Mouse (Mus musculus) bone marrow macrophage, adult 2 months (primary cell): ENCODE measurements around the gene Kif3a. TPM values are rescaled to one million over a fixed set of nuclear protein-coding genes. Genes with fewer than 3 reads are reported as not detected.

Source experiments
- H3K27ac ChIP-seq: 2 replicates; pipeline ENCODE4 v1.5.1; 2012; ENCODE audit warnings: low read depth, low read length; ENCODE audit not compliant: insufficient read depth
- H3K4me1 ChIP-seq: 2 replicates; pipeline ENCODE4 v1.6.1; 2012; ENCODE audit warnings: low read length; ENCODE audit not compliant: control insufficient read depth, insufficient read depth
- H3K4me3 ChIP-seq: 2 replicates; pipeline ENCODE4 v1.5.1; 2012; ENCODE audit warnings: mild to moderate bottlenecking, low read length, moderate library complexity; ENCODE audit not compliant: insufficient read depth
- CTCF ChIP-seq: IDR thresholded peaks from 2 replicates; pipeline ENCODE4 v1.5.1; 2012; ENCODE audit warnings: low read depth, mild to moderate bottlenecking, low read length, moderate library complexity
- POLR2A ChIP-seq: IDR thresholded peaks from 2 replicates; pipeline ENCODE4 v1.6.1; 2012; ENCODE audit warnings: mild to moderate bottlenecking, low read depth, low read length, borderline replicate concordance
- polyA plus RNA-seq: library from polyadenylated mRNA; stranded (reverse); fragments of >200 nt; gene quantifications from 2 replicates; pipeline ENCODE4 v1.2.4, GENCODE M21; 2012; ENCODE audit not compliant: missing spikeins, insufficient read depth, insufficient read length

Kif3a gene
- polyA plus RNA-seq, result 30.3 and 31.9 TPM in 2 replicates

- Histone ChIP-seq H3K4me3 (peak within 1 kb of the TSS; percentile 92), H3K27ac (peak within 1 kb of the TSS; percentile 79), H3K4me1 (peaks cover 31% of the 10 kb centered on the region)
- no peak for TF ChIP-seq POLR2A
- no peak for TF ChIP-seq CTCF
Measured at GRCm38 (mm10) chr11:53567224-53568014, at the start of gene Kif3a. Gene Kif3a, plus strand, starts transcription at chr11:53567379.

GRCm38 (mm10) chr11:53518759-53519158, 48.4 kb upstream of the Kif3a start:
- peaks cover 13% of the 10 kb centered on the region for H3K4me1 ChIP-seq
- TF ChIP-seq POLR2A (no peak), CTCF (no peak)
- H3K4me3 ChIP-seq, result no peak overlapping the region
- no peak overlapping the region for H3K27ac ChIP-seq

DNA sequence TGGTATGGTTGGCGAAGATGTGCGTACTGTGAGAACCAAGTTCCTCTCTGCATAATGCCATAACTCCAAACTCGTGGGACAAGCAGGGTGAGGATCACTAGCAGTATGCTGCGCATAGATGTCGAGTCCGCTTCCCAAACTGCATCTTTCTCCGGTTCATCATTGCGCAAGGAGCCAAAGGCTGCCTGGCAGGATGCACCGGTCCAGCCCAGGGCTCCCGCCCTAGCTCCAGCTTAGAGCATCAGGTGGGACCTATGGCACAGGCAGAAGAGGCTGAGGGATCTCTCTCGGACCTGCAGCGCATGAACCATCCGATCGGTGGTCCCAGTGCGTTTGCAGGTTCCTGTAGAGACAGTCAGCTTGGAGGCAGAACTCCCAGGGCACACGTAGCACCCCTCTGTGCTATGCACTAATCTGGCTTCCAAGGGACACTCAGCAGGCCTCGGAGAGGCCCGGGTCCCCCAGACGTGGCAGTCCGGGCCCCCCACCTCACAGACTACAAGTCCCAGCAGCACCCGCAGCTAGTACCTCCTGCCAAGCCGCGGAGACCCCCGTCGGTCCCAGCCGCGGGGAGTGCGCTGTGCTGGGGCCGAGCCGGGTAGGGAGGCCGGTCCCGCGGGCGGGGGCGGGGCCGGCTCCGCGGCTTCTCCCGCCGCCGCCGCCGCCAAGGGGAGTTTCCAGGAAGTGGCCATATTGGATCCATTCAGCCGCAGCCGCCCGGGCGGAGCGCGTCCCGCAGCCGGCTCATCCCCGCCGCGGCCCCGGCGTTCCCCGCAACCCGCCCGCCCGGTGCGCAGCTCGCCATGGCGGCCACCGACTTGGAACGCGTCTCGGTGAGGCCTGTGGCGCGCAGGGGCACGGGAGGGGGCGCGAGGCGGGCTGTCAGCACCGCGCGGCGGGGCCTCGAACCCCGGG, 47.7 kb upstream of the Kif3a start, which contains the start of gene Sept8:
Gene Sept8, plus strand, starts transcription at position 51 of the 915 bp plus-strand sequence.
- Histone ChIP-seq H3K27ac (peak within 1 kb of the TSS; percentile 51), H3K4me3 (peak within 1 kb of the TSS; percentile 92), H3K4me1 (peaks cover 13% of the 10 kb centered on the region)
- TF ChIP-seq POLR2A (no peak), CTCF (no peak)

- peaks cover 13% of the 10 kb centered on the region for H3K4me1 ChIP-seq
- TF ChIP-seq POLR2A (0 out of 2 replicates have a peak, but pooled peaks have one; percentile 4), CTCF (no peak)
- H3K27ac ChIP-seq, result peak overlapping the region; percentile 51
- peak overlapping the region; percentile 92 for H3K4me3 ChIP-seq
Measured at GRCm38 (mm10) chr11:53520122-53520978, 46.8 kb upstream of the Kif3a start.

- Histone ChIP-seq H3K27ac (no peak overlapping the region), H3K4me3 (peak overlapping the region; percentile 92), H3K4me1 (peaks cover 13% of the 10 kb centered on the region)
- TF ChIP-seq POLR2A (no peak), CTCF (no peak)
Measured at GRCm38 (mm10) chr11:53521120-53521820, 45.9 kb upstream of the Kif3a start.

DNA sequence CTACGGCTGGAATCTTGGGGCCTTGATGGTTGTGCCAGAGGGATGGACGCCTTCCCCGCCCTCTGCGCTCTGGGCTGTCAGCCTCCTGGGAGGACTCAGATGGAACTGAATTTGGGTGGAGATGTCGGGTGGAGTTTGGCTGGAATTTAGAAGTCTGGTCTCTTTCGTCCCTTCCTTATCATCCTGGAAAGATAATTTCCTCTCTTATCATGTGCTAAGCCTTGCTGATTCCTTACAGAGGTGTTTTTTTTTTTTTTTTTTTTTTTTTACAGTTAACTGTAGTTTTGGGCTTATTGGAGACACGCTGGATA, 45.4 kb upstream of the Kif3a start:
- H3K27ac ChIP-seq, result no peak overlapping the region
- peaks cover 13% of the 10 kb centered on the region for H3K4me1 ChIP-seq
- TF ChIP-seq CTCF (no peak), POLR2A (no peak)
- no peak overlapping the region for H3K4me3 ChIP-seq

DNA sequence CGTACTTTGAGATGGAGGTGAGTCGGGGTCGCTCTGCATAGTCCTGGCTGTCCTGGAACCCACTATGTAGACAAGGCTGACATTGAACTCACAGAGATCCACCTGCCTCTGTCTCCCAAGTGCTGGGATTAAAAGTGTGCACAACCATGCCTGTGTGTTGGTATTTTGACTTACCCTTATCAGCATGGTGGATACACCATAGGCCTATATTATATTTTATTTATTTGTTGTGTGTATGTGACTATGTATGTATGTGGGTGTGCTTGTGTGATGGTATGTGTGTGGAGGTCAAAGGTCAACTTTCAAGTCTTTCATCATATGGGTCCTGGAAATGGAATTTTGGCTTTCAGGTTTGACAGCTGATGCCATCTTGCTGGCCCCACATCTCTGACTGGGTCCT, 44.8 kb upstream of the Kif3a start:
- H3K4me3 ChIP-seq, result no peak overlapping the region
- TF ChIP-seq POLR2A (no peak), CTCF (no peak)
- H3K27ac ChIP-seq, result no peak overlapping the region
- peaks cover 10% of the 10 kb centered on the region for H3K4me1 ChIP-seq

GRCm38 (mm10) chr11:53522930-53523329, 44.2 kb upstream of the Kif3a start:
- no peak for TF ChIP-seq CTCF
- no peak for TF ChIP-seq POLR2A
- H3K27ac ChIP-seq, result no peak overlapping the region
- peaks cover 10% of the 10 kb centered on the region for H3K4me1 ChIP-seq
- no peak overlapping the region for H3K4me3 ChIP-seq
